In genomic region chr6:108743730-108744129, GRCm38 (mm10) we compare ENCODE assay signal across 25 mouse cellular contexts. TPM values are rescaled to one million over a fixed set of nuclear protein-coding genes. Genes with fewer than 3 reads are reported as not detected.
DNase-seq lines count a peak whose midpoint lies in the region; ATAC-seq and TF ChIP-seq lines count a peak whose summit lies in the region.
"Had no signal": no experiment of that assay in that cellular context is flagged by ENCODE, and none has a peak within 500 bp of the region (broad histone marks: within the 10 kb centered on the region; RNA-seq: fewer than 3 reads in every experiment).

No protein-coding gene starts in this region.

- H3K4me1 ChIP-seq in heart, postnatal 0 days (ENCODE audit: control insufficient read depth, insufficient read depth), result no peaks in the 10 kb centered on the region
- H3K4me1 ChIP-seq in heart, embryonic 11.5 days (ENCODE audit: control insufficient read depth, insufficient read depth, low read length), result no peaks in the 10 kb centered on the region
- peaks cover 4% of the 10 kb centered on the region; the same call in 1 of the 2 replicates for H3K4me1 ChIP-seq in embryonic facial prominence, embryonic 10.5 days
- H3K4me1 ChIP-seq: heart, embryonic 13.5 days; hindbrain, embryonic 10.5 days; liver, embryonic 15.5 days; lung, embryonic 15.5 days; midbrain, embryonic 15.5 days; neural tube, embryonic 12.5 days; stomach, embryonic 15.5 days had no signal

- no peak for TF ChIP-seq CTCF in heart, postnatal 0 days (IDR thresholded peaks at IDR 0.05; ENCODE audit: low read depth)

- no peak overlapping the region for H3K27ac ChIP-seq in heart, postnatal 0 days (ENCODE audit: low read depth)
- no peak overlapping the region for H3K27ac ChIP-seq in heart, embryonic 11.5 days (ENCODE audit: low read depth, low read length)
- H3K27ac ChIP-seq in embryonic facial prominence, embryonic 10.5 days (replicated peaks), result no peak overlapping the region
- H3K27ac ChIP-seq: heart, embryonic 13.5 days; hindbrain, embryonic 10.5 days; hindbrain, postnatal 0 days; limb, embryonic 10.5 days; liver, embryonic 15.5 days; lung, embryonic 15.5 days; midbrain, embryonic 15.5 days; neural tube, embryonic 12.5 days; stomach, embryonic 15.5 days had no signal

- H3K4me3 ChIP-seq in heart, postnatal 0 days (ENCODE audit: low read depth, low read length), result no peak overlapping the region
- no peak overlapping the region for H3K4me3 ChIP-seq in heart, embryonic 11.5 days (ENCODE audit: low read depth, low read length)
- no peak overlapping the region for H3K4me3 ChIP-seq in embryonic facial prominence, embryonic 10.5 days
- H3K4me3 ChIP-seq: heart, embryonic 13.5 days; hindbrain, embryonic 10.5 days; limb, embryonic 10.5 days; liver, embryonic 15.5 days; lung, embryonic 15.5 days; midbrain, embryonic 15.5 days; neural tube, embryonic 12.5 days; stomach, embryonic 15.5 days had no signal

- H3K9ac ChIP-seq in heart, postnatal 0 days (replicated peaks; ENCODE audit: low read depth, low read length), result no peak overlapping the region
- H3K9ac ChIP-seq in heart, embryonic 11.5 days (ENCODE audit: low read depth, low read length), result no peak overlapping the region
- H3K9ac ChIP-seq: heart, embryonic 13.5 days; liver, embryonic 15.5 days; lung, embryonic 15.5 days; midbrain, embryonic 15.5 days; neural tube, embryonic 12.5 days; stomach, embryonic 15.5 days had no signal

- H3K36me3 ChIP-seq in heart, postnatal 0 days (replicated peaks; ENCODE audit: control insufficient read depth, insufficient read depth, low read length), result no peaks in the 10 kb centered on the region
- no peaks in the 10 kb centered on the region for H3K36me3 ChIP-seq in heart, embryonic 11.5 days (ENCODE audit: control insufficient read depth, insufficient read depth, low read length)
- no peaks in the 10 kb centered on the region for H3K36me3 ChIP-seq in embryonic facial prominence, embryonic 10.5 days (replicated peaks)
- H3K36me3 ChIP-seq: heart, embryonic 13.5 days; hindbrain, embryonic 10.5 days; limb, embryonic 10.5 days; liver, embryonic 15.5 days; lung, embryonic 15.5 days; midbrain, embryonic 15.5 days; neural tube, embryonic 12.5 days; stomach, embryonic 15.5 days had no signal

- DNase-seq in frontal cortex, postnatal 25 days (ENCODE audit: low spot score in 2 of 2), result no peak
- DNase-seq in heart, postnatal 0 days (ENCODE audit: low spot score), result no peak
- peak; percentile 52 to 61 for DNase-seq in right cerebral cortex, postnatal 10 days (ENCODE audit: low spot score in 2 of 2)
- no peak for DNase-seq in right cerebral cortex, adult 18-20 months
- peak; percentile 41 for DNase-seq in telencephalon, adult 2 months (ENCODE audit: low read depth, low spot score)
- DNase-seq in embryonic facial prominence, embryonic 10.5 days (ENCODE audit: low spot score), result no peak
- DNase-seq: cerebellum, adult 18-20 months; kidney, postnatal 25 days; liver; lung, postnatal 36 days; thymus, adult 2 months; thymus, postnatal 4 days had no signal

- peak; percentile 93 for ATAC-seq in frontal cortex, adult (ENCODE audit: low TSS enrichment)
- ATAC-seq in heart, postnatal 0 days (ENCODE audit: insufficient read depth, low read depth), result 0 out of 2 replicates have a peak, but pooled peaks have one; percentile 36
- ATAC-seq in heart, embryonic 11.5 days (replicated peaks; ENCODE audit: insufficient number of reproducible peaks, low FRiP score, low TSS enrichment), result no peak
- ATAC-seq: forebrain, embryonic 16.5 days; hindbrain, postnatal 0 days; intestine, postnatal 0 days; midbrain, embryonic 15.5 days had no signal

- H3K9me3 ChIP-seq in heart, postnatal 0 days (replicated peaks; ENCODE audit: control insufficient read depth, low read length), result no peaks in the 10 kb centered on the region
- no peaks in the 10 kb centered on the region for H3K9me3 ChIP-seq in heart, embryonic 11.5 days (replicated peaks; ENCODE audit: control insufficient read depth, low read length)
- no peaks in the 10 kb centered on the region for H3K9me3 ChIP-seq in embryonic facial prominence, embryonic 10.5 days
- H3K9me3 ChIP-seq: heart, embryonic 13.5 days; hindbrain, embryonic 10.5 days; limb, embryonic 10.5 days; liver, embryonic 15.5 days; lung, embryonic 15.5 days; midbrain, embryonic 15.5 days; neural tube, embryonic 12.5 days; stomach, embryonic 15.5 days had no signal

- H3K4me2 ChIP-seq in heart, postnatal 0 days (ENCODE audit: low read depth, low read length), result no peak overlapping the region
- H3K4me2 ChIP-seq in heart, embryonic 11.5 days, result no peak overlapping the region
- H3K4me2 ChIP-seq: heart, embryonic 13.5 days; liver, embryonic 15.5 days; lung, embryonic 15.5 days; midbrain, embryonic 15.5 days; neural tube, embryonic 12.5 days; stomach, embryonic 15.5 days had no signal

- WGBS in heart, postnatal 0 days, result 53% methylated on average over 5 of the region's 5 CpGs
- 64% methylated on average over 5 of the region's 5 CpGs for WGBS in heart, embryonic 11.5 days (ENCODE audit: insufficient replicate concordance)
- 84% methylated on average over 5 of the region's 5 CpGs for WGBS in embryonic facial prominence, embryonic 10.5 days

- no peaks in the 10 kb centered on the region for H3K27me3 ChIP-seq in heart, postnatal 0 days (ENCODE audit: control insufficient read depth, insufficient read depth, low read length)
- H3K27me3 ChIP-seq in heart, embryonic 11.5 days (ENCODE audit: control insufficient read depth, insufficient read depth, low read length), result no peaks in the 10 kb centered on the region
- H3K27me3 ChIP-seq in embryonic facial prominence, embryonic 10.5 days (replicated peaks; ENCODE audit: low read depth, poor library complexity, severe bottlenecking), result no peaks in the 10 kb centered on the region
- H3K27me3 ChIP-seq: heart, embryonic 13.5 days; liver, embryonic 15.5 days; lung, embryonic 15.5 days; midbrain, embryonic 15.5 days; neural tube, embryonic 12.5 days; stomach, embryonic 15.5 days had no signal

- no peak for TF ChIP-seq EP300 in heart, postnatal 0 days (IDR thresholded peaks at IDR 0.05; ENCODE audit: low read depth)

RNA-seq across cellular contexts. Expression of gene Arl8b, which starts 39.2 kb away (rescaled TPM):
- 42.7 and 47.0 TPM in 2 replicates for total RNA-seq in heart, postnatal 0 days (2014; rRNA removed; ENCODE audit: low replicate concordance)
- 52.7 and 54.7 TPM in 2 replicates for polyA plus RNA-seq in heart, postnatal 0 days (2015; fragmentation: Nextera tagmentation; extraction: Ambion mirVana)
- 68.4 and 79.3 TPM in 2 replicates for polyA plus RNA-seq in heart, embryonic 11.5 days (2014; fragmentation: Nextera tagmentation; extraction: Ambion mirVana)
- polyA plus RNA-seq in embryonic facial prominence, embryonic 10.5 days (2016; fragmentation: Nextera tagmentation; extraction: Ambion mirVana), result 61.4 and 62.2 TPM in 2 replicates

Comparison
In these comparisons a context has a peak if more than half of its experiments do, and no peak if none do; other contexts are left out.
1. DNase-seq: peak in right cerebral cortex, postnatal 10 days (2 of 2) and telencephalon, adult 2 months (single experiment); none in frontal cortex, postnatal 25 days (0 of 2), heart, postnatal 0 days (single experiment), right cerebral cortex, adult 18-20 months (single experiment) and embryonic facial prominence, embryonic 10.5 days (single experiment).